Mouse (Mus musculus) cerebellum, adult 2 months (tissue): ENCODE data around the gene Zfp704. TPM values are rescaled to one million over a fixed set of nuclear protein-coding genes. Genes with fewer than 3 reads are reported as not detected.
"Not testable (repeated sequence)": the region's sequence is repeated elsewhere in the genome, so short reads cannot be mapped to it uniquely, and the experiment has no call there.

Experiments
- DNase-seq, 2 experiments: peaks; one replicate each; pipeline ENCODE4 v3.0.0; 2021
- H3K27ac ChIP-seq: fragments of 200-500 bp; 2 replicates; pipeline ENCODE4 v1.5.1; 2012; ENCODE audit warnings: low read length, control low read depth, inconsistent platforms; ENCODE audit not compliant: insufficient read depth
- H3K27me3 ChIP-seq: fragments of 200-500 bp; 2 replicates; pipeline ENCODE4 v1.6.1; 2012; ENCODE audit warnings: inconsistent platforms, mild to moderate bottlenecking, low read length, moderate library complexity; ENCODE audit not compliant: control insufficient read depth, insufficient read depth
- H3K4me1 ChIP-seq: fragments of 200-500 bp; 2 replicates; pipeline ENCODE4 v1.6.1; 2011; ENCODE audit warnings: low read length; ENCODE audit not compliant: control insufficient read depth, insufficient read depth
- H3K4me3 ChIP-seq: fragments of 200-500 bp; replicated peaks from 2 replicates; pipeline ENCODE3; 2011; ENCODE audit warnings: mild to moderate bottlenecking, low read depth, low read length, control low read depth; ENCODE audit not compliant: insufficient read depth
- CTCF ChIP-seq: fragments of 200-500 bp; IDR thresholded peaks from 2 replicates; pipeline ENCODE4 v1.5.1; 2011; ENCODE audit warnings: low read depth, mild to moderate bottlenecking, control low read depth, low read length, moderate library complexity, borderline replicate concordance; ENCODE audit not compliant: insufficient read depth
- POLR2A ChIP-seq: fragments of 200-500 bp; IDR thresholded peaks from 2 replicates; pipeline ENCODE4 v1.6.1; 2011; ENCODE audit warnings: low read length, control low read depth, borderline replicate concordance; ENCODE audit not compliant: insufficient read depth
- WGBS: fragments of 180-500 bp; shearing (Covaris S2); methylation state at CpG from one replicate; pipeline ENCODE4 v1.1.7; 2018; 5-methylcytosine and 5-hydroxymethylcytosine counted together
- polyA plus RNA-seq: library from polyadenylated mRNA; depleted of rRNA; stranded (reverse); fragments of >200 nt; gene quantifications from 2 replicates; pipeline ENCODE4 v1.2.3, GENCODE M21; 2012

The Zfp704 gene
- polyA plus RNA-seq, 1 experiment, result 13.1 TPM

DNA sequence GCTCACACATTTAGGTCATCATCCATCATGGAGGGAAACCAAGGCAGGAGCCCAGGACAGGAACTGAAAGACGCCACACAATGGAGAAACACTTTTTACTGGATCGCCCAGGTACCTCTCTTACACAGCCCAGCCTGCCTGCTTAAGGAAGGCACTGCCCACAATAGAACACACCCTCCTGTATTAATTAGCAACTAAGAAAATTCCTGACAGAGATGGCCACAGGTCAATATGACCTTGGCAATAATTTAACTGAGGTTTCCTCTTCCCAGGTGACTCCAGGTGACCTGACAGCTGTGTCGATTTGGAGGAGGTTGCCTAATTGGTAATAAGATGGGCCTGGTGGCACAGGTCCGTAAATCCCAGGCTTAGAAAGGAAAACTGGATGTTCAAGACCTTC, 33.0 kb downstream of the Zfp704 start:
- H3K4me3 ChIP-seq, result no peak overlapping the region
- H3K4me1 ChIP-seq, result peaks cover 7% of the 10 kb centered on the region
- H3K27ac ChIP-seq, result no peak overlapping the region
- no peaks in the 10 kb centered on the region for H3K27me3 ChIP-seq
- WGBS, result 95% methylated on average over 4 of the region's 4 CpGs
- TF ChIP-seq CTCF (no peak), POLR2A (no peak)
- no peak for DNase-seq

DNA sequence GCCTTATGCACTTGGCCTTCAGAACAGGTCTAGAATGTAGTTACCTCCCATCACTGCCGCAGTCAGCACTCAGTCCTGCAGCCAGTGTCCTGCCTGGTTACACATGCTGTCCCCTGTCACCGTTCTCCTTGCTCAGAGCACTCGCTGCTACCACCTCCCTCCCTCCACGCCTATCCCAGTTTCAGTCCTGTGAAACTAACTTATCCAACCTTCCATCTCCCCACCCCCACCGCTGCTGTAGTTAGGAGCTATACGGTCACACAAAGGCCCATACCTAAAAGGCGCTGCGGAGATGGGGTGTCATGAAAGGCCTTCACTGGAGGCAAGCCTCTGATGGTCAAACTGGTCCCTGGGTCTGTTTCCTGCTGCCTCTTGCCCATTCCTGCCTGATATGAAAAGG, 35.6 kb downstream of the Zfp704 start:
- no peak overlapping the region for H3K27ac ChIP-seq
- 80% methylated on average over 8 of the region's 8 CpGs for WGBS
- TF ChIP-seq POLR2A, result no peak
- no peak for TF ChIP-seq CTCF
- DNase-seq, result no peak
- no peaks in the 10 kb centered on the region for H3K27me3 ChIP-seq
- H3K4me3 ChIP-seq, result no peak overlapping the region
- H3K4me1 ChIP-seq, result peaks cover 4% of the 10 kb centered on the region

DNA sequence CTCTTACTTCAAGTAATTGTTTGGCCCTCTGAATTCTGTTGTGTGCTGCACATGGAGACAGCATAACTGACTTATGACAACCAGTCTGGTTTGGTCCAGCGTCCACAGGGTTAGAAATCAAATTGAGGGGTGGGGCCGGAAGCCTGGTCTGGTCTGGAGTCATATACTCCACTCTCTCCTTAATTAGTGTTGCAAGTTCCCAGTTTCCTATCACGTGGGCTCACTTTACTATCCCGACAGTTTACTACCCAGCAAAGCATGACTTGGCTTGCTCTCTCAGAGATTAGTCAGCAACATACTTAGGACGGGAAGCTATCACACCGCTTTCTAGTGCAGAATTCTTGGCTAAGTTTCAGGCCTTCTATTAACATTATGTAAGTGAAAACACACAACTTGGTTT, 36.3 kb downstream of the Zfp704 start:
- Histone ChIP-seq H3K4me3 (no peak overlapping the region), H3K4me1 (peaks cover 3% of the 10 kb centered on the region), H3K27me3 (no peaks in the 10 kb centered on the region), H3K27ac (no peak overlapping the region)
- TF ChIP-seq CTCF (no peak), POLR2A (no peak)
- DNase-seq, result peak in 1 of 2 experiments; percentile 25
- 34% methylated on average over 6 of the region's 6 CpGs for WGBS

DNA sequence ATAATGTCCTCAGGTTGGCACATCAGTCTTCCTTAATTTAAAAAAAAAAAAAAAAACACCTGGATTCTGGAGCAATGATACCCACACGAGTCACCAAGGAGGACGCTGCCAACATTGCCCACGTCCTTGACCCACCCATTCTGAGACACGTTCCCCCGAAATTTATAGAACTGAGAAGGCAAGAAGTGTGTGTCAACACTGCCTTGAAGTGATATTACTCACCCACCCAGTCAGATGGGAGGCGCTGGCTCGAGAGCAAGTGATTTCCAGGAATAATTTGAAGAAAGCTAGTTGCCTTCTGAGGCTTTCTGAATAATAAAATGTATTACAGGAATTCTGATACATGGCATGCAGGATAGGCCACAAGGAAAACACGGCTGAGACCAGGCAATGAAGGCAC, 37.6 kb downstream of the Zfp704 start:
- H3K4me1 ChIP-seq, result peaks cover 12% of the 10 kb centered on the region
- H3K27me3 ChIP-seq, result no peaks in the 10 kb centered on the region
- TF ChIP-seq POLR2A (no peak), CTCF (no peak)
- H3K4me3 ChIP-seq, result no peak overlapping the region
- DNase-seq, result no peak
- no peak overlapping the region for H3K27ac ChIP-seq
- WGBS, result 90% methylated on average over 8 of the region's 8 CpGs

DNA sequence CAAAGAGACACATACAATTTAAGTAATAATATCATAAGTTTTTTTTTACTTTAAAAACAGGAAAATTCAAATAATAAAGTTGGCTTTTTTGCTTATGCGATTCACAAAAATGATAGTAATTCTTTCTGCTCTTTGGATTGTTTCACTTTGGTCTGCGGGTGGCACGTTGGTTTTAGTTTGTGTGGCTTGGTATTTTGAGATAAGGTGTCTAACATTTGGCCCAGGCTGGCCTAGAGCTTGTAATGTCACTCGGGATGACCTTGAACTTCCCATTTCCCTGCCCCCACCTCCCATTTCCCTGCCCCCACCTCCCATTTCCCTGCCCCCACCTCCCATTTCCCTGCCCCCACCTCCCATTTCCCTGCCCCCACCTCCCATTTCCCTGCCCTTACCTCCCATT, 39.1 kb downstream of the Zfp704 start:
- Histone ChIP-seq H3K4me1 (peaks cover 12% of the 10 kb centered on the region), H3K27ac (no peak overlapping the region), H3K27me3 (no peaks in the 10 kb centered on the region), H3K4me3 (no peak overlapping the region)
- no peak for DNase-seq
- no peak for TF ChIP-seq POLR2A
- no peak for TF ChIP-seq CTCF
- WGBS, result 95% methylated on average over 4 of the region's 4 CpGs

DNA sequence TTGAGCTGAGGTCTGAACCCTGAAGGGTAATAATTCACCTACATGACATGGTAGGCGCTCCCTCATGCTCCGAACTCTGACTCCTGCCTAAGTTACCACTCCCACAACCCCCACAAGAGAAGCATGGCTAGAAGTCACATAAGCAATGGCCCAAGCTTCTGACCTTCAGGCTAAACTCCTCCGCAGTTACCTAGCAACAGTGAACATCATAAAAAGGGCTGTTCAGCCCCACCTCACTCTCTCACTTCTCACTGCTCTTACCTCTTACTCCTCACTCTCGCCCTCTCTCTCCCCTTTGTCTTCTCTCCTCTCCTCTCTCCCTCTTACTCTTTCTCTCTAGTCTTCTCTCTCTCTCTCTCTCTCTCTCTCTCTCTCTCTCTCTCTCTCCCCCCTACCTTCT, 40.2 kb downstream of the Zfp704 start:
- peaks cover 12% of the 10 kb centered on the region for H3K4me1 ChIP-seq
- H3K4me3 ChIP-seq, H3K27me3 ChIP-seq, DNase-seq, H3K27ac ChIP-seq: not testable (repeated sequence)
- WGBS, result over 99% methylated on average over 4 of the region's 4 CpGs

DNA sequence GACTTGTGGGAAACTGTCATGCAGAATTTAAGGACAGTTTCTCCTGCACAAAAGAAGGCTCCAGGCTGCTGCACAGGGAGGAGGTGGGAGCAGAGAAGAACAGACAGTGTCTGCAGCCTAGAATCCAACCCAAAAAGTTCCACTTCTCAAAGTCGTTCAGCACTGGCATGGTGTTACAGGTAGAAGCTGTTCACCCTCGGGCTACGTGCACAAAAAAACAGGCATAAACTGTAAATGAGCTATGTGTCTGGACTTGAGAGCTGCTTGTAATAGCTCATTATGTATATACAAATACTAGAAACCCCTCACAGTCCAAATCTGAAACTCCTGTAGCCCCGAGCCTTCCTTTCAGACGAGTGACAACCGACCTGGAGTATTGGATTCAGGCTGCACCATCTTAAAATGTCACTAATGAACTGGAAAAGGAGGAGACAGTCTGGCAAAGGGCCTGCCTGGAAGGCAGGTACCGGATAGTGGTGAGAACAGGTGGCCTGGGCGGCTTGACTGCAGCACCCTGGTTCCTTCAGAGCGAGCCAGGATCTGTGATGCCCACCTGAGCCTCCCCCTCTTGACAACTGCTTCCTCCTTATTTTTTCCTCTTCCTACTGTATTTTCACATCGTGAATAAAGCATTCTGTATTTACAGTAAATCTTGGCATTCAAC, 41.2 kb downstream of the Zfp704 start:
- peak; percentile 36 to 49 for DNase-seq
- TF ChIP-seq CTCF (no peak), POLR2A (no peak)
- 30% methylated on average over 10 of the region's 10 CpGs for WGBS
- H3K4me3 ChIP-seq, result no peak overlapping the region
- H3K27ac ChIP-seq, result no peak overlapping the region
- H3K4me1 ChIP-seq, result peaks cover 9% of the 10 kb centered on the region
- H3K27me3 ChIP-seq, result no peaks in the 10 kb centered on the region

DNA sequence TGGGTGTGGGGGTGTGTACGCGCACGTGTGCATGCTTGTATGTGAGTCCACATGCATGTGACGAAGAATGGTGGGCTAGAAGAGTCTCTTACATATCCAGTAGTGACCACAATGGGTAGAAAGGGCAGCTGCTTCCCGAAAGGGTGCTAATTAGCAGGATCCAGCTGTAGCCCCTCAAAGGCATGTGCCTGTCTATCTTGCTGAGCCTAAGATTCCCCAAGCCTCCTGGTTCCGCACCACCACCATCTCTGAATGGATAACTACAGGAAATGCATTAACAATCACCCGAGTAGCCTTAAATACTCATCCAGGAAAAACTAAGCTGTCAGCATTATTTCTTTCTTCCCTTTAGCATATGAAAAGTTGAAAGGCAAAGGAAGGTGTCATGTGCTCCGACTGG, 41.9 kb downstream of the Zfp704 start:
- 82% methylated on average over 8 of the region's 8 CpGs for WGBS
- Histone ChIP-seq H3K4me1 (peaks cover 9% of the 10 kb centered on the region), H3K27me3 (no peaks in the 10 kb centered on the region), H3K27ac (no peak overlapping the region), H3K4me3 (no peak overlapping the region)
- DNase-seq, result no peak
- TF ChIP-seq CTCF, result no peak
- no peak for TF ChIP-seq POLR2A

DNA sequence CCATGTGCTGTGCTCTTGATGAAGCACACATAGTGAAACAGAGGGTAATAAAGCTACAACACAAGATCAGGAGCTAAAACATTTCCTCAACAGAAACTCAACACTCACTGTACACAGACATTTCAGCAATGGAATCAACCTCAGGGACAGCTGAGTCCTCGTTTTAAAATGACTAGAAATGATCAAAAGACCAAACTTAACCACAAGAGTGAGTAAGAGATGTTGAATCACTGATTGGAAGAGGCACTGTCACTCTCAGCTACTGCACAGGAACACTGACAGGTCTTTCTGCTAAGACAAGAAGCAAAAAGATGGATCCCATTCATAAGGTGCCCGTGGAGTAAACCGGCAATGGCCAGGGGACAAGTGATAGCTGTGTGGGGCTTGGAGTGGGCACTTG, 43.1 kb downstream of the Zfp704 start:
- peaks cover 9% of the 10 kb centered on the region for H3K4me1 ChIP-seq
- H3K27ac ChIP-seq, result no peak overlapping the region
- no peak overlapping the region for H3K4me3 ChIP-seq
- TF ChIP-seq POLR2A, result no peak
- no peak for TF ChIP-seq CTCF
- DNase-seq, result no peak
- 92% methylated on average over 3 of the region's 3 CpGs for WGBS
- H3K27me3 ChIP-seq, result no peaks in the 10 kb centered on the region
